Mouse (Mus musculus) heart, adult 2 months (tissue): Measurements from ENCODE around the gene Crabp1.

Experiments
- CTCF ChIP-seq: fragments of 200-600 bp; IDR thresholded peaks from 2 replicates; pipeline ENCODE4 v1.8.1; 2022; ENCODE audit warnings: antibody characterized with exemption, mild to moderate bottlenecking, moderate library complexity
- EP300 ChIP-seq: fragments of 200-500 bp; IDR thresholded peaks from 2 replicates; pipeline ENCODE4 v1.6.1; 2011; ENCODE audit warnings: low read depth, low read length, control low read depth; ENCODE audit not compliant: insufficient read depth
- POLR2A ChIP-seq: fragments of 200-500 bp; IDR thresholded peaks from 2 replicates; pipeline ENCODE4 v1.6.1; 2011; ENCODE audit warnings: mild to moderate bottlenecking, low read depth, low read length, control low read depth; ENCODE audit not compliant: insufficient read depth

DNA sequence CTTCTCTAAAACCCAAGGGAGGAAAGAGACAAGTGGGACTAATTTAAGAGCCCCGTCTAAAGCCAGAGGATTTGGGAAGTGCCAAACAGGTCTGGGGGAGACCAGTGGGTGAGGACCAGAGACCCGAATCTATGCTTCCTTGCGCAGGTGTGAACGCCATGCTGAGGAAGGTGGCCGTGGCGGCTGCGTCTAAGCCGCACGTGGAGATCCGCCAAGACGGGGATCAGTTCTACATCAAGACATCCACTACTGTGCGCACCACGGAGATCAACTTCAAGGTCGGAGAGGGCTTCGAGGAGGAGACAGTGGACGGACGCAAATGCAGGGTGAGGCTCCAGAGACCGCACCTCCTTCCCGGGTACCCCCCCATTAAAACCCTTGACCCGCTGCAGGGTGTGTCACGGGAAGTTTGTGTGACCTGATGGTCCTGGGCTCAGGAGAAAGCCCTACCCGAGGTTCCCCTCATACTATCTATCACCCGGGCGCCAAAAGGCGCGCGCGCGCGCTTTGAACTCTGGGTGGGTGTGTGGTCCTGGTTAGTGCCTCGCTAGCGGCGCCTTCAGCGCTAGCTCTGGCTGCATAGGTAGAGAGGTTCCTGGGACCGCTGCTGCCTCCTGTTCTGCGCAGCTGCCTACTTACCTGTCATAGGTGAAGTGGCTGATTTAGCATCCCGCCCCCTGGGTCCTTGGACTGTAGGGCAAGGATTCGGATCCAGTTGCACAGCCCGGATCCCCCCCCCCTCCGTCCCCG, 963 bp downstream of the Crabp1 start:
- TF ChIP-seq EP300 (no peak), POLR2A (no peak), CTCF (no peak)
